Mouse (Mus musculus): ENCODE measurements around the gene Dph6.

GRCm38 (mm10) chr2:114624683-114625082 is 30.1 kb downstream of the Dph6 start:
- TF ChIP-seq CTCF (IDR thresholded peaks at IDR 0.05; ENCODE audit: extremely low read depth, insufficient read depth, low read length) = no peak
- no peak for TF ChIP-seq POLR2A (IDR thresholded peaks at IDR 0.05; ENCODE audit: extremely low read depth, insufficient read depth, low read length)

Measured in cortical plate, adult 2 months (tissue).